In the genomic region with DNA sequence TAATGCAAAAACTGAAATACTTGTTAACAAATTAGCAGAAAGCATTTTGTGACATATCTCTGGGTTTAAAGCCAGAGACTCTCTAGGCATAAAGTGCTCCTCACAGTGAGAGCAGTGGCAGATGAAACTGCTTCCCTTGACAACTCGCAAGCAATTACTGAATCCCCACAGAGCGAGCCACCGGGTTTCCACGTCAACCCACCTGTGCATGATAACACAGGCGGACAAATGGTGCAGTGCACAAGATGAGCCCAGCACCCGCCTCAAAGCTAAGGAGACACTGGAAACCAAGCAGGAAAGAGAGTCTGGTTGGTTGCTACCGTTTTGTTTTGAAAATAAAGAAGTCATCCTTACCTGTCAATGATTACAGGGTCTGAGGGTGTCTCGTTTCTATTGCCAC, we compare ENCODE assay signal across 10 mouse cellular contexts. TPM values are rescaled to one million over a fixed set of nuclear protein-coding genes. Genes with fewer than 3 reads are reported as not detected.
DNase-seq lines count a peak whose midpoint lies in the region; ATAC-seq lines count a peak whose summit lies in the region.
"Had no signal": no experiment of that assay in that cellular context is flagged by ENCODE, and none has a peak within 500 bp of the region (broad histone marks: within the 10 kb centered on the region; RNA-seq: fewer than 3 reads in every experiment).

No protein-coding gene starts in this region.

- H3K9me3 ChIP-seq in embryonic facial prominence, embryonic 10.5 days: no peaks in the 10 kb centered on the region
- no peaks in the 10 kb centered on the region for H3K9me3 ChIP-seq in hindbrain, embryonic 16.5 days (ENCODE audit: control insufficient read depth, low read length)
- H3K9me3 ChIP-seq in midbrain, embryonic 16.5 days (replicated peaks; ENCODE audit: control insufficient read depth, low read length, poor library complexity, severe bottlenecking): no peaks in the 10 kb centered on the region

- ATAC-seq in hindbrain, embryonic 16.5 days: no peak
- no peak for ATAC-seq in midbrain, embryonic 16.5 days
- ATAC-seq: liver, postnatal 0 days had no signal

- peaks cover 90% of the 10 kb centered on the region for H3K4me1 ChIP-seq in embryonic facial prominence, embryonic 10.5 days
- peaks cover 17% of the 10 kb centered on the region for H3K4me1 ChIP-seq in hindbrain, embryonic 16.5 days (ENCODE audit: control insufficient read depth, insufficient read depth, low read depth, low read length)
- H3K4me1 ChIP-seq in midbrain, embryonic 16.5 days (ENCODE audit: control insufficient read depth, insufficient read depth, low read length): peaks cover 24% of the 10 kb centered on the region

- H3K27ac ChIP-seq in embryonic facial prominence, embryonic 10.5 days (replicated peaks): no peak overlapping the region
- peak overlapping the region; percentile 70 for H3K27ac ChIP-seq in hindbrain, embryonic 16.5 days (ENCODE audit: low read depth, low read length)
- H3K27ac ChIP-seq in midbrain, embryonic 16.5 days (ENCODE audit: low read length): peak overlapping the region; percentile 40

- H3K4me3 ChIP-seq in embryonic facial prominence, embryonic 10.5 days: peak overlapping the region; percentile 44
- peak overlapping the region; percentile 34 for H3K4me3 ChIP-seq in hindbrain, embryonic 16.5 days (ENCODE audit: low read length)
- H3K4me3 ChIP-seq in midbrain, embryonic 16.5 days (ENCODE audit: low read depth, low read length): peak overlapping the region; percentile 13

- peak overlapping the region; percentile 52 for H3K9ac ChIP-seq in hindbrain, embryonic 16.5 days (ENCODE audit: low read depth, low read length)
- H3K9ac ChIP-seq in midbrain, embryonic 16.5 days (ENCODE audit: low read depth, low read length): 0 out of 2 replicates have a peak overlapping the region, but pooled peaks have one; percentile 1
- H3K9ac ChIP-seq: liver, postnatal 0 days had no signal

- H3K27me3 ChIP-seq in embryonic facial prominence, embryonic 10.5 days (replicated peaks; ENCODE audit: low read depth, poor library complexity, severe bottlenecking): peaks cover 82% of the 10 kb centered on the region
- peaks cover 3% of the 10 kb centered on the region; the same call in 1 of the 2 replicates for H3K27me3 ChIP-seq in hindbrain, embryonic 16.5 days (replicated peaks; ENCODE audit: control insufficient read depth, insufficient read depth, low read length)
- H3K27me3 ChIP-seq in midbrain, embryonic 16.5 days (ENCODE audit: control insufficient read depth, insufficient read depth, low read depth, low read length): peaks cover 3% of the 10 kb centered on the region; the same call in 1 of the 2 replicates

- DNase-seq in embryo, embryonic 10.5 days (ENCODE audit: low spot score): peak; percentile 43
- no peak for DNase-seq in embryo, embryonic 9.5 days (ENCODE audit: extremely low spot score)
- DNase-seq in embryonic facial prominence, embryonic 10.5 days (ENCODE audit: low spot score): no peak
- no peak for DNase-seq in right cerebral cortex, adult 18-20 months
- no peak for DNase-seq in B cell, adult 2 months
- DNase-seq in cerebellum, postnatal 36 days: no peak
- DNase-seq: cerebellum, adult 9-10 months; liver, postnatal 0 days had no signal

- peak overlapping the region; percentile 52 for H3K4me2 ChIP-seq in hindbrain, embryonic 16.5 days (ENCODE audit: low read length)
- peak overlapping the region; percentile 50 for H3K4me2 ChIP-seq in midbrain, embryonic 16.5 days (ENCODE audit: low read length)

- 18% methylated on average over 8 of the region's 8 CpGs for WGBS in embryonic facial prominence, embryonic 10.5 days
- WGBS in hindbrain, embryonic 16.5 days: 18% methylated on average over 8 of the region's 8 CpGs
- WGBS in midbrain, embryonic 16.5 days: 17% methylated on average over 8 of the region's 8 CpGs

- peaks cover 20% of the 10 kb centered on the region for H3K36me3 ChIP-seq in embryonic facial prominence, embryonic 10.5 days (replicated peaks)
- H3K36me3 ChIP-seq in hindbrain, embryonic 16.5 days (ENCODE audit: control insufficient read depth, insufficient read depth, low read length): no peaks in the 10 kb centered on the region
- no peaks in the 10 kb centered on the region for H3K36me3 ChIP-seq in midbrain, embryonic 16.5 days (ENCODE audit: control insufficient read depth, insufficient read depth, low read length)

RNA-seq across cellular contexts. Expression of a gene that starts 7.1 kb away (rescaled TPM):
- 8.4 and 9.4 TPM in 2 replicates for polyA plus RNA-seq in embryonic facial prominence, embryonic 10.5 days (2016; fragmentation: Nextera tagmentation; extraction: Ambion mirVana)
- polyA plus RNA-seq in hindbrain, embryonic 16.5 days (2015; fragmentation: Nextera tagmentation; extraction: Ambion mirVana): 10.3 and 10.7 TPM in 2 replicates
- 8.8 and 9.0 TPM in 2 replicates for polyA plus RNA-seq in midbrain, embryonic 16.5 days (2015; fragmentation: Nextera tagmentation; extraction: Ambion mirVana)
- polyA plus RNA-seq: liver, postnatal 0 days had no signal
